Mouse (Mus musculus): Measurements from ENCODE around the gene Fzd2.

GRCm38 (mm10) chr11:102611317-102611705 is 7.1 kb downstream of the Fzd2 start:
- TF ChIP-seq CTCF (IDR thresholded peaks at IDR 0.05; ENCODE audit: borderline replicate concordance, insufficient read depth, low read length): no peak
- TF ChIP-seq POLR2A (IDR thresholded peaks at IDR 0.05; ENCODE audit: low read depth, low read length): no peak
